Mouse (Mus musculus) ES-E14 (cell line): ENCODE results near the gene Fam19a5.

Experiments used
- CHD2 ChIP-seq: IDR thresholded peaks from 2 replicates; pipeline ENCODE4 v1.6.1; 2014; ENCODE audit warnings: mild to moderate bottlenecking, low read depth, low read length, inconsistent platforms
- HCFC1 ChIP-seq: IDR thresholded peaks from 2 replicates; pipeline ENCODE4 v1.6.1; 2012; ENCODE audit warnings: low read length, inconsistent platforms, borderline replicate concordance; ENCODE audit not compliant: insufficient read depth
- MAFK ChIP-seq: IDR thresholded peaks from 2 replicates; pipeline ENCODE4 v1.6.1; 2014; ENCODE audit warnings: mild to moderate bottlenecking, low read depth, low read length, inconsistent platforms; ENCODE audit not compliant: insufficient read depth
- ZC3H11A ChIP-seq: IDR thresholded peaks from 2 replicates; pipeline ENCODE4 v1.6.1; 2012; ENCODE audit warnings: low read depth, mild to moderate bottlenecking, inconsistent platforms, low read length, borderline replicate concordance
- ZNF384 ChIP-seq: IDR thresholded peaks from 2 replicates; pipeline ENCODE4 v1.6.1; 2012; ENCODE audit warnings: low read depth, low read length, inconsistent platforms

GRCm38 (mm10) chr15:87543599-87544338 is at the start of gene Fam19a5:
- TF ChIP-seq MAFK, result no peak
- TF ChIP-seq ZNF384, result no peak
- no peak for TF ChIP-seq ZC3H11A
- TF ChIP-seq HCFC1, result no peak
- no peak for TF ChIP-seq CHD2
